Mouse (Mus musculus): Measurements from ENCODE around the gene Mycbpap. TPM values are rescaled to one million over a fixed set of nuclear protein-coding genes. Genes with fewer than 3 reads are reported as not detected.

Mycbpap gene
- total and polyA plus RNA-seq, 3 experiments = 0.08 to 3.1 (median 1.1) TPM

- H3K27me3 ChIP-seq (replicated peaks) = peaks cover 4% of the 10 kb centered on the region
- no peaks in the 10 kb centered on the region for H3K9me3 ChIP-seq (replicated peaks; ENCODE audit: low read length)
- in situ Hi-C loops (cut with MboI; ENCODE audit: low pct_ligation_motif_present, low pct_unique_long_range_greater_than_20kb, low sequenced_read_pairs) = no loop called here
- H3K79me2 ChIP-seq (replicated peaks; ENCODE audit: control insufficient read depth, extremely low read depth, insufficient read depth, poor library complexity, severe bottlenecking) = no peaks in the 10 kb centered on the region
- no peak overlapping the region for H3K9ac ChIP-seq (ENCODE audit: insufficient read depth, low read depth)
- no peak overlapping the region for H3K27ac ChIP-seq (ENCODE audit: insufficient read depth, low read depth)
- no peak for DNase-seq (ENCODE audit: extremely low read depth)
- H3K4me3 ChIP-seq (replicated peaks in 1 of 3; ENCODE audit: low read depth in 2 of 3, low read length in 2 of 3, poor library complexity in 1 of 3) = no peak overlapping the region
- peaks cover 5 to 11% of the 10 kb centered on the region in 2 experiments for H3K4me1 ChIP-seq (ENCODE audit: control insufficient read depth in 1 of 2, insufficient read depth in 2 of 2)
- no peak overlapping the region for H3K4me2 ChIP-seq (ENCODE audit: insufficient read depth, low read depth, poor library complexity, severe bottlenecking)
- dilution Hi-C loops (cut with MboI; ENCODE audit: extremely low pct_ligation_motif_present, extremely low pct_unique_long_range_greater_than_20kb, low sequenced_read_pairs) = no loop called here
- no peaks in the 10 kb centered on the region for H3K36me3 ChIP-seq (replicated peaks in 1 of 2; ENCODE audit: control insufficient read depth in 1 of 2, insufficient read depth in 1 of 2, low read length in 1 of 2)
- TF ChIP-seq MEF2A (IDR thresholded peaks at IDR 0.05; ENCODE audit: borderline replicate concordance, low read depth, low read length) = no peak
- no peak for TF ChIP-seq MAZ (IDR thresholded peaks at IDR 0.05; ENCODE audit: low read depth, low read length)
- TF ChIP-seq ZNF384 (IDR thresholded peaks at IDR 0.05; ENCODE audit: low read depth, low read length) = no peak
- no peak for TF ChIP-seq CHD1 (IDR thresholded peaks at IDR 0.05; ENCODE audit: low read depth, low read length)
- no peak for TF ChIP-seq SMC3 (IDR thresholded peaks at IDR 0.05; ENCODE audit: low read depth, low read length)
- TF ChIP-seq JUND (conservative IDR thresholded peaks at IDR 0.05; ENCODE audit: low read depth, low read length) = no peak
Observed at GRCm38 (mm10) chr11:94461856-94462255, 59.7 kb downstream of the Mycbpap start.

- no peak overlapping the region for H3K4me3 ChIP-seq (replicated peaks in 1 of 3; ENCODE audit: low read depth in 2 of 3, low read length in 2 of 3, poor library complexity in 1 of 3)
Observed at GRCm38 (mm10) chr11:94457001-94457400, 64.5 kb downstream of the Mycbpap start.

GRCm38 (mm10) chr11:94456347-94456746 is 65.2 kb downstream of the Mycbpap start:
- no peak overlapping the region for H3K4me3 ChIP-seq (replicated peaks in 1 of 3; ENCODE audit: low read depth in 2 of 3, low read length in 2 of 3, poor library complexity in 1 of 3)
- TF ChIP-seq BHLHE40 (IDR thresholded peaks at IDR 0.05; ENCODE audit: low read depth, low read length) (no peak), E2F4 (IDR thresholded peaks at IDR 0.05; ENCODE audit: insufficient replicate concordance, low read depth, low read length) (no peak), ZC3H11A (IDR thresholded peaks at IDR 0.05; ENCODE audit: low read depth, low read length) (no peak), TCF12 (IDR thresholded peaks at IDR 0.05; ENCODE audit: low read depth, low read length) (no peak), KAT2A (IDR thresholded peaks at IDR 0.05; ENCODE audit: insufficient replicate concordance, low read length) (no peak), ETS1 (conservative IDR thresholded peaks at IDR 0.05; ENCODE audit: low read depth, low read length) (no peak), JUN (IDR thresholded peaks at IDR 0.05; ENCODE audit: insufficient read depth, low read depth, low read length) (no peak), HCFC1 (IDR thresholded peaks at IDR 0.05; ENCODE audit: low read depth, low read length) (no peak), ZKSCAN1 (IDR thresholded peaks at IDR 0.05; ENCODE audit: borderline replicate concordance, low read depth, low read length) (no peak), CHD2 (IDR thresholded peaks at IDR 0.05; ENCODE audit: low read length) (no peak), SMC3 (IDR thresholded peaks at IDR 0.05; ENCODE audit: low read depth, low read length) (no peak), SIN3A (IDR thresholded peaks at IDR 0.05; ENCODE audit: low read length) (no peak), ZMIZ1 (IDR thresholded peaks at IDR 0.05; ENCODE audit: low read depth, low read length) (no peak)
- no peak for DNase-seq (ENCODE audit: extremely low read depth)
- H3K27ac ChIP-seq (ENCODE audit: insufficient read depth, low read depth) = no peak overlapping the region
- no peaks in the 10 kb centered on the region for H3K27me3 ChIP-seq (replicated peaks)
- no peak overlapping the region for H3K4me2 ChIP-seq (ENCODE audit: insufficient read depth, low read depth, poor library complexity, severe bottlenecking)
- no peaks in the 10 kb centered on the region for H3K36me3 ChIP-seq (replicated peaks in 1 of 2; ENCODE audit: control insufficient read depth in 1 of 2, insufficient read depth in 1 of 2, low read length in 1 of 2)
- in situ Hi-C loops (cut with MboI; ENCODE audit: low pct_ligation_motif_present, low pct_unique_long_range_greater_than_20kb, low sequenced_read_pairs) (no loop called here), dilution Hi-C loops (cut with MboI; ENCODE audit: extremely low pct_ligation_motif_present, extremely low pct_unique_long_range_greater_than_20kb, low sequenced_read_pairs) (no loop called here)
- H3K9me3 ChIP-seq (replicated peaks; ENCODE audit: low read length) = no peaks in the 10 kb centered on the region
- peaks cover 14 to 42% of the 10 kb centered on the region in 2 experiments for H3K4me1 ChIP-seq (ENCODE audit: control insufficient read depth in 1 of 2, insufficient read depth in 2 of 2)
- H3K9ac ChIP-seq (ENCODE audit: insufficient read depth, low read depth) = no peak overlapping the region
- H3K79me2 ChIP-seq (replicated peaks; ENCODE audit: control insufficient read depth, extremely low read depth, insufficient read depth, poor library complexity, severe bottlenecking) = no peaks in the 10 kb centered on the region

More at GRCm38 (mm10) chr11:94457001-94457400, 64.5 kb downstream of the Mycbpap start:
- Histone ChIP-seq H3K36me3 (replicated peaks in 1 of 2; ENCODE audit: control insufficient read depth in 1 of 2, insufficient read depth in 1 of 2, low read length in 1 of 2) (no peaks in the 10 kb centered on the region), H3K9me3 (replicated peaks; ENCODE audit: low read length) (no peaks in the 10 kb centered on the region), H3K4me1 (ENCODE audit: control insufficient read depth in 1 of 2, insufficient read depth in 2 of 2) (peaks cover 14 to 42% of the 10 kb centered on the region in 2 experiments), H3K27ac (ENCODE audit: insufficient read depth, low read depth) (no peak overlapping the region), H3K79me2 (replicated peaks; ENCODE audit: control insufficient read depth, extremely low read depth, insufficient read depth, poor library complexity, severe bottlenecking) (no peaks in the 10 kb centered on the region), H3K9ac (ENCODE audit: insufficient read depth, low read depth) (no peak overlapping the region), H3K4me2 (ENCODE audit: insufficient read depth, low read depth, poor library complexity, severe bottlenecking) (no peak overlapping the region), H3K27me3 (replicated peaks) (peaks cover under 1% of the 10 kb centered on the region)
- dilution Hi-C loops (cut with MboI; ENCODE audit: extremely low pct_ligation_motif_present, extremely low pct_unique_long_range_greater_than_20kb, low sequenced_read_pairs) = no loop called here
- no peak for DNase-seq (ENCODE audit: extremely low read depth)
- in situ Hi-C loops (cut with MboI; ENCODE audit: low pct_ligation_motif_present, low pct_unique_long_range_greater_than_20kb, low sequenced_read_pairs) = no loop called here
- TF ChIP-seq MYC (IDR thresholded peaks at IDR 0.05; ENCODE audit: low read depth, low read length) (no peak), IRF4 (IDR thresholded peaks at IDR 0.05; ENCODE audit: low read depth, low read length) (no peak), MAFK (IDR thresholded peaks at IDR 0.05; ENCODE audit: insufficient replicate concordance, low read length) (no peak), TCF12 (IDR thresholded peaks at IDR 0.05; ENCODE audit: low read depth, low read length) (no peak), JUND (conservative IDR thresholded peaks at IDR 0.05; ENCODE audit: low read depth, low read length) (no peak), POLR2AphosphoS2 (IDR thresholded peaks at IDR 0.05; ENCODE audit: low read depth, low read length) (no peak), MXI1 (IDR thresholded peaks at IDR 0.05; ENCODE audit: low read depth, low read length) (no peak), PAX5 (IDR thresholded peaks at IDR 0.05; ENCODE audit: low read length) (no peak), CHD2 (IDR thresholded peaks at IDR 0.05; ENCODE audit: low read length) (no peak), GABPA (IDR thresholded peaks at IDR 0.05; ENCODE audit: insufficient replicate concordance, low read depth, low read length) (no peak), POLR2A (IDR thresholded peaks at IDR 0.05; ENCODE audit: low read depth, low read length) (no peak), NELFE (IDR thresholded peaks at IDR 0.05; ENCODE audit: low read depth, low read length) (no peak), RAD21 (IDR thresholded peaks at IDR 0.05; ENCODE audit: low read depth, low read length) (no peak), ZKSCAN1 (IDR thresholded peaks at IDR 0.05; ENCODE audit: borderline replicate concordance, low read depth, low read length) (no peak), SIN3A (IDR thresholded peaks at IDR 0.05; ENCODE audit: low read length) (no peak), BHLHE40 (IDR thresholded peaks at IDR 0.05; ENCODE audit: low read depth, low read length) (no peak), CTCF (conservative IDR thresholded peaks at IDR 0.05 in 1 of 2, IDR thresholded peaks at IDR 0.05 in 1 of 2; ENCODE audit: low read depth in 2 of 2, low read length in 2 of 2) (no peak), ELF1 (IDR thresholded peaks at IDR 0.05; ENCODE audit: low read depth, low read length) (no peak), E2F4 (IDR thresholded peaks at IDR 0.05; ENCODE audit: insufficient replicate concordance, low read depth, low read length) (no peak)

All from CH12.LX (cell line).